ENCODE assay signal across 10 mouse cellular contexts in genomic region chr19:6116113-6116850, GRCm38 (mm10). TPM values are rescaled to one million over a fixed set of nuclear protein-coding genes. Genes with fewer than 3 reads are reported as not detected.
DNase-seq lines count a peak whose midpoint lies in the region; ATAC-seq and TF ChIP-seq lines count a peak whose summit lies in the region.
"Had no signal": no experiment of that assay in that cellular context is flagged by ENCODE, and none has a peak within 500 bp of the region (broad histone marks: within the 10 kb centered on the region; RNA-seq: fewer than 3 reads in every experiment).

No protein-coding gene starts in this region.

- peak; percentile 54 for DNase-seq in cerebellum, adult 9-11 months
- no peak for DNase-seq in cerebellum, postnatal 4 days (ENCODE audit: low spot score in 2 of 2)
- no peak for DNase-seq in lung, postnatal 4 days
- DNase-seq in kidney, adult 2 months: peak; percentile 68
- no peak for DNase-seq in B cell, adult 2 months
- DNase-seq in T-cell, adult 2 months (ENCODE audit: low spot score): no peak

- no peak overlapping the region for H3K27ac ChIP-seq in lung, embryonic 16.5 days (ENCODE audit: low read length)
- no peak overlapping the region for H3K27ac ChIP-seq in kidney, adult 2 months (ENCODE audit: insufficient read depth, low read depth, low read length)
- H3K27ac ChIP-seq in neural tube, embryonic 13.5 days (replicated peaks): no peak overlapping the region

- H3K4me3 ChIP-seq in lung, embryonic 16.5 days (ENCODE audit: low read length): no peak overlapping the region; the same call in 1 of the 2 replicates
- H3K4me3 ChIP-seq in kidney, adult 2 months (ENCODE audit: insufficient read depth, low read depth, low read length): no peak overlapping the region
- peak overlapping the region; percentile 84 for H3K4me3 ChIP-seq in neural tube, embryonic 13.5 days

- H3K36me3 ChIP-seq in lung, embryonic 16.5 days (ENCODE audit: control insufficient read depth, insufficient read depth, low read length): peaks cover 22% of the 10 kb centered on the region
- H3K36me3 ChIP-seq in kidney, adult 2 months (ENCODE audit: control insufficient read depth, insufficient read depth, low read length): no peaks in the 10 kb centered on the region
- peaks cover 47% of the 10 kb centered on the region for H3K36me3 ChIP-seq in neural tube, embryonic 13.5 days

- WGBS in lung, embryonic 16.5 days: 80% methylated on average over 14 of the region's 15 CpGs
- WGBS in kidney, adult 2 months: 73% methylated on average over 15 of the region's 15 CpGs
- WGBS in neural tube, embryonic 13.5 days: 94% methylated on average over 15 of the region's 15 CpGs

- peak overlapping the region; percentile 32 for H3K9ac ChIP-seq in lung, embryonic 16.5 days (ENCODE audit: low read length)
- peak overlapping the region; percentile 90 for H3K9ac ChIP-seq in neural tube, embryonic 13.5 days

- no peak for TF ChIP-seq POLR2A in kidney, adult 2 months (IDR thresholded peaks at IDR 0.05; ENCODE audit: low read depth, low read length)

- H3K9me3 ChIP-seq in lung, embryonic 16.5 days (ENCODE audit: control insufficient read depth, low read length): no peaks in the 10 kb centered on the region
- H3K9me3 ChIP-seq in neural tube, embryonic 13.5 days: no peaks in the 10 kb centered on the region

- ATAC-seq in lung, embryonic 16.5 days (ENCODE audit: low read depth): no peak
- no peak for ATAC-seq in neural tube, embryonic 13.5 days (ENCODE audit: low read depth)

- H3K4me1 ChIP-seq in lung, embryonic 16.5 days (replicated peaks; ENCODE audit: control insufficient read depth, insufficient read depth, low read length): peaks cover 15% of the 10 kb centered on the region
- H3K4me1 ChIP-seq in kidney, adult 2 months (ENCODE audit: control insufficient read depth, insufficient read depth, low read length): peaks cover 7% of the 10 kb centered on the region; the same call in 1 of the 2 replicates
- H3K4me1 ChIP-seq in neural tube, embryonic 13.5 days (replicated peaks): peaks cover 28% of the 10 kb centered on the region

- no peaks in the 10 kb centered on the region for H3K27me3 ChIP-seq in lung, embryonic 16.5 days (ENCODE audit: control insufficient read depth, insufficient read depth, low read depth, low read length)
- no peaks in the 10 kb centered on the region for H3K27me3 ChIP-seq in kidney, adult 2 months (replicated peaks; ENCODE audit: control insufficient read depth, insufficient read depth, low read length)
- H3K27me3 ChIP-seq in neural tube, embryonic 13.5 days: no peaks in the 10 kb centered on the region

- H3K4me2 ChIP-seq in lung, embryonic 16.5 days (ENCODE audit: low read depth, low read length): peak overlapping the region; percentile 80; the same call in 1 of the 2 replicates
- H3K4me2 ChIP-seq in neural tube, embryonic 13.5 days: peak overlapping the region; percentile 85

- TF ChIP-seq CTCF in kidney, adult 2 months (conservative IDR thresholded peaks at IDR 0.05; ENCODE audit: insufficient read depth, insufficient read length, low read depth, low read length): no peak

RNA-seq across cellular contexts. Expression of gene Sac3d1, which starts 2.2 kb away (rescaled TPM):
- polyA plus RNA-seq in lung, embryonic 16.5 days (2015; fragmentation: Nextera tagmentation; extraction: Ambion mirVana): 32.5 and 36.4 TPM in 2 replicates
- polyA plus RNA-seq in kidney, adult 2 months (2012; rRNA removed): 23.8 and 30.3 TPM in 2 replicates
- polyA plus RNA-seq in neural tube, embryonic 13.5 days (2015; fragmentation: Nextera tagmentation; extraction: Ambion mirVana): 44.7 and 46.9 TPM in 2 replicates

RNA-seq across cellular contexts. Expression of gene Naaladl1, which starts 10.7 kb away (rescaled TPM):
- polyA plus RNA-seq in lung, embryonic 16.5 days (2015; fragmentation: Nextera tagmentation; extraction: Ambion mirVana): 0.29 and 0.94 TPM in 2 replicates
- polyA plus RNA-seq in kidney, adult 2 months (2012; rRNA removed): 2.0 and 2.1 TPM in 2 replicates
- polyA plus RNA-seq in neural tube, embryonic 13.5 days (2015; fragmentation: Nextera tagmentation; extraction: Ambion mirVana): 0.23 and 0.32 TPM in 2 replicates
- polyA plus RNA-seq: liver, adult 2 months had no signal

RNA-seq across cellular contexts. Expression of gene Snx15, which starts 11.8 kb away (rescaled TPM):
- 33.4 and 35.1 TPM in 2 replicates for polyA plus RNA-seq in lung, embryonic 16.5 days (2015; fragmentation: Nextera tagmentation; extraction: Ambion mirVana)
- 28.7 and 35.0 TPM in 2 replicates for polyA plus RNA-seq in kidney, adult 2 months (2012; rRNA removed)
- polyA plus RNA-seq in neural tube, embryonic 13.5 days (2015; fragmentation: Nextera tagmentation; extraction: Ambion mirVana): 51.6 and 56.8 TPM in 2 replicates

RNA-seq across cellular contexts. Expression of gene AC131692.1, which starts 22.1 kb away (rescaled TPM):
- polyA plus RNA-seq in lung, embryonic 16.5 days (2015; fragmentation: Nextera tagmentation; extraction: Ambion mirVana): not detected in 2 replicates
- polyA plus RNA-seq in kidney, adult 2 months (2012; rRNA removed): not detected in 2 replicates
- polyA plus RNA-seq in neural tube, embryonic 13.5 days (2015; fragmentation: Nextera tagmentation; extraction: Ambion mirVana): not detected in 2 replicates
- polyA plus RNA-seq: embryonic facial prominence, embryonic 11.5 days; liver, adult 2 months had no signal

RNA-seq across cellular contexts. Expression of gene Batf2, which starts 24.5 kb away (rescaled TPM):
- polyA plus RNA-seq in lung, embryonic 16.5 days (2015; fragmentation: Nextera tagmentation; extraction: Ambion mirVana): 0.31 and 0.96 TPM in 2 replicates
- 4.8 and 5.5 TPM in 2 replicates for polyA plus RNA-seq in kidney, adult 2 months (2012; rRNA removed)
- polyA plus RNA-seq in neural tube, embryonic 13.5 days (2015; fragmentation: Nextera tagmentation; extraction: Ambion mirVana): not detected in 2 replicates
- polyA plus RNA-seq: embryonic facial prominence, embryonic 11.5 days had no signal

Comparison
In these comparisons a context has a peak if more than half of its experiments do, and no peak if none do; other contexts are left out.
1. DNase-seq: peak in cerebellum, adult 9-11 months (single experiment) and kidney, adult 2 months (single experiment); none in cerebellum, postnatal 4 days (0 of 2), lung, postnatal 4 days (0 of 2), B cell, adult 2 months (0 of 2) and T-cell, adult 2 months (single experiment).